Mouse (Mus musculus) gastrocnemius, postnatal 4 days (tissue): Measurements from ENCODE around the gene Slc27a2. TPM values are rescaled to one million over a fixed set of nuclear protein-coding genes. Genes with fewer than 3 reads are reported as not detected.
"Not testable (repeated sequence)": the region's sequence is repeated elsewhere in the genome, so short reads cannot be mapped to it uniquely, and the experiment has no call there.

Experiments used
- DNase-seq, 2 experiments: peaks; one replicate each; pipeline ENCODE4 v3.0.0; 2021 to 2022; ENCODE audit warnings: low spot score in 2 of 2, mixed read lengths in 2 of 2
- total RNA-seq, 2 experiments: library from RNA; stranded (reverse); gene quantifications; 2 replicates each; pipeline ENCODE4 v1.2.3; 2021

The Slc27a2 gene
- total RNA-seq, 2 experiments from 2014 or later = 0.54 to 0.96 TPM

DNA sequence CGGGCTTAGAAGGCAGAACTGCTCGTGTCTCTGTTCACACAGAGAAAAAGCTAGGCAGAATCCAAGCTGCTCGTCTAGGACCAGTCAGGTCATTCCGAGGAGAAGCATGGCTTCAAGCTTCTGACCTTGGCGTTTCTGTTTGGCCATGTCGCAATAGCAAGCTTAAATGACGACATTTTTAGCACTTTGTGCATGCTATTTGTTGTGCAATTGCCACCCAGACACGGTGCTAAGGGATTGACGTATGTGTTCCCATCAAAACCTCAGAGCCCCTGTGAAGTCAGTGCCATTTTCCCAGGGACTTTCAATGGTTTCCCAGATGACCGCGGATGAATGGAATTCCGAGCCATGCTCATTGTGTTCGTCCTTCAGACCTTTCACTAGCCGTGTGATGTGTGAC lies 48.3 kb downstream of the Slc27a2 start:
- no peak for DNase-seq

- DNase-seq = no peak
Measured at GRCm38 (mm10) chr2:126601918-126602600, 49.9 kb downstream of the Slc27a2 start.

- no peak for DNase-seq
Measured at GRCm38 (mm10) chr2:126606061-126606687, 54.0 kb downstream of the Slc27a2 start.

DNA sequence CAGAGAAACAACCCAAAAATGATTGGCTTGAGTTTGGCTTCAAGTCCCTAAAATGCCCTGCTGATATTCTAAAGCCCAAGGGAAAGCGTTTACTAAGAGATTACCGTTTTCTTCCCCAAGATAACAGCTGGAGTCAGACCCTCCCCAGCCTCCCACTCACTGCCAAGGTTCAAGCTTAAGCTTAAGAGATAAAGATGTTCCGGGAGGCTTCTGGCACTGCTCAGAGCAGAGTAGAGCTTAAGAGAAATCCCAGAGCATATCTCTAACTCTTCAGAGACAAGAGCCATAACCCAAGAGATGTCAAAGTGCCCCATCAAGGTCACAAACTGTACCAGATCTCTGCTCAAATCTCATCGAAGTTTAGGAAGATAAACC lies 54.5 kb downstream of the Slc27a2 start:
- no peak for DNase-seq

- DNase-seq = no peak
Measured at GRCm38 (mm10) chr2:126607553-126608203, 55.5 kb downstream of the Slc27a2 start.

DNA sequence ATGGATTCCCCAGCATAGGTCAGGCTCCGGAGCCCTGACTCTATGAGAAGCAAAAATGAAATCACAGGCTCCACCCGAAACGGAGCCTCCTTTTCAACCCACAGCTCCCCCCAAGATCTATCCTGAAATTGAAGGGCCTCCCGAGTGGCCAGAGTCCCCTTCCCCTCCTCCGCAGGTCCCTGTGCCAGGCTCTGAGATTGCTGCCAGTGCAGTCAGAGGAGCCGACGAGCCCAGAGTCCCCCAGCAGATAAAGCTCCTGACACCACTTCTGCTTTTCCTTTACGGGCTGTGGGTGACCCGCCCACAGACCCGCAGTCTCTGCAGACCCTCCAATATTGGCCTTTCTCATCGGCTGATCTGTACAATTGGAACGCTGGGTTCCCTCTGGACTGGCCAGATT lies 57.4 kb downstream of the Slc27a2 start:
- DNase-seq = not testable (repeated sequence)

DNA sequence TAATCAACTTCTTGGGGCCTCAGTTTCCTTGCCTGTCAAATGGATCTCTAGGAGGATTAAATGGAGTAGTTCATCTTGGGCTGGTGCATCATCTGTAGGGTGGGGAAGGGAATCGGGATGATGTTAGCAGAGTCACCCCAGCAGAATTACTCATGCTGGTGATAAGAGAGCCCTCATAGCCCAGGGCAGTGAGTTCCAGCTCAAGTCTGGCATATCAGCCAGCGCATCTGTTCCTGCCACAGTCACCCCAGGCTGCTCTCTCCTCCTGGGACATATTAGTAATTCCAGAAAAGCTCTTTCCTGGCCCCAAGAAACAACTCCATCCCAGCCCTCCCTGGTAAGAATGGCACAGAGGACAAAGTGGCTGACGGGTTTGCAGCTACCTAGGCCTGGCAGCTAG lies 63.1 kb downstream of the Slc27a2 start:
- DNase-seq = no peak

GRCm38 (mm10) chr2:126618470-126619179 lies 66.4 kb downstream of the Slc27a2 start:
- DNase-seq = no peak

DNA sequence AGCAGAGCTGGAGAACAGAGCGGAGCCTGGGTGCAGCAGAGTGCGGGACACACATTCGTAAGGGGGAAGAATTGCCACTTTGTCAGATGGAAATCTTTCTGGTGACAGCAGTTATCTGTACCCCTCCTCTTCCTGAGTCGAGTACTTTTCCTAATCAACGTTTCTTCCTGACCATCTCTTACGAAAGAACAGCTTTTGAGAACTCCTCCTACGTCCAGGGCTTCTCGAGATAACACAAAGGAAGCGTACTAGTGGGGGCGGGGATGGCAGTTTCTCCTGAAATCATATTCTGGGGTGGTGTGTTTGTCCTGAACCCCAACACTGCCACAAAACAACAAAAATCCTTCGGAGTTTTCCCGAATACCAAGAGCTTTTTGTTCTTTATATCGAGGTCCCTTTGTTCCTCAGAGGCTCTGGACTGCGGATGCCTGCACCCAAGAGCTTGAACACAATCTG lies 67.1 kb downstream of the Slc27a2 start, which contains the start of gene Hdc:
Gene Hdc (minus strand): TSS at position 51 of the 456 bp plus-strand sequence.
- no peak for DNase-seq

DNA sequence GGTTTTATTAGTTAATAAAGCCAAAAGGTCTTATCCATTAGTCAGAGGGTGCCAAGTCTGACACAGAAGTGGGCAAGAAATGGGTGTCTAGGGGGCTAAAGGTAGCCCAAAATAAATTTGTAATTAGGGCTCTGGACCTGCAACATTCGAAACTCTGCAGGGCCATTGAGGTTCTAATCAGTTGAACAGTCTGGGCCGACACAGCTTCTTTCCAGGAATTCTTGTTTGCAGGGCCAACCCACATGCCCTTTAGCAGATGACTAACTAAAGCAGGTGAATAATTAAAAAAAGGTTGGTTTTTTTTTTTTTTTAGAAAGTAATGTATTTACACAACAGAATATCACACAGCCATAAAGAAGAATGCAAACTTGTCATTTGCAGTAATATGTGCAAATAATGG lies 70.2 kb downstream of the Slc27a2 start:
- DNase-seq = no peak

- DNase-seq = no peak
Measured at GRCm38 (mm10) chr2:126623138-126623537, 70.9 kb downstream of the Slc27a2 start.

DNA sequence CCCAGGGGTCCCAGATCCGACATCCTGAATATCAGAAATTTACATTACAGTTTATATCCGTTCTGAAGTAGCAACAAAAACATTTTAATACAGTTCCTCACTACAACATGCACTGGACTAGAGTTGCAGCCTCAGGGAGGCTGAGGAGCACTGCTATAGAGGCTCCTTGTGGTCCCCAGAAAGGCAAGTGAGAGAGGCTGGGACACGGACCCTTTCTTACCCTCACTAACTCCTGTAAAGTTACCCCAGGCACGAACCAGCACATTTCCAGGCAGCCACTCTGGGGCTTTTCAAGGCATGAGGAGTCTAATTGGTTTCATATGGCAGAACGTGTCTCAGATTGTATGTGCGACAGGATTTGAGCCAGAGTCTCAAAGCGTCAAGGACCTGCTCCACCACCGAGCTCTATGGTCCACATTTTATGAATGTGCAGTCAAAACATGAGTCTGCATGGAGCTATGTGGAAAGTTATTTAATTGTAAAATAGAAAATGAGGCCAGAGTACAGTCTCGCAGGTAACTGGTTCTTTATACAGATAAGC lies 76.3 kb downstream of the Slc27a2 start:
- no peak for DNase-seq

- DNase-seq = no peak
Measured at GRCm38 (mm10) chr2:126633165-126633564, 81.0 kb downstream of the Slc27a2 start.

- DNase-seq = no peak
Measured at GRCm38 (mm10) chr2:126635939-126636823, 84.0 kb downstream of the Slc27a2 start.

Other genes with a start within 250 kb of the Slc27a2 start
- gene Atp8b4, start 51.7 kb upstream of the Slc27a2 start, total RNA-seq = 1 to 10 TPM; 1.1 to 1.5 TPM
- gene Hdc, start 66.9 kb downstream of the Slc27a2 start, total RNA-seq = 1 to 10 TPM; 2.9 to 3.5 TPM
- gene Gabpb1, start 123.9 kb downstream of the Slc27a2 start, total RNA-seq = 10 to 100 TPM; 19.3 to 19.8 TPM
- 10 to 100 TPM; 27.6 to 30.6 TPM for gene Usp8, start 154.9 kb downstream of the Slc27a2 start, total RNA-seq
- gene Usp50, start 231.1 kb downstream of the Slc27a2 start, total RNA-seq = not detected